Mouse (Mus musculus) MEL (cell line): ENCODE measurements at regions not wholly inside any gene's neighbourhood (a gene's known extent, or its start where the extent isn't known, plus 50 kb on each side); places are given as distances from the start of the nearest gene placed in this dataset.

Experiments
- DNase-seq: peaks from one replicate; pipeline ENCODE4 v3.0.0; 2011; ENCODE audit warnings: low read depth, low spot score
- H3K27ac ChIP-seq: 2 replicates; pipeline ENCODE4 v1.5.1; 2012; ENCODE audit warnings: low read depth, mild to moderate bottlenecking, control low read depth, low read length, moderate library complexity; ENCODE audit not compliant: control insufficient read depth
- H3K27me3 ChIP-seq, 2 experiments: fragments of 150-350 bp in 1 of 2; sonication (generic) in 1 of 2; 2 replicates each; pipeline ENCODE4 v1.6.1; 2012; ENCODE audit warnings: low read length in 2 of 2, mild to moderate bottlenecking in 2 of 2, improper control_type of control experiment in 1 of 2, moderate library complexity in 1 of 2; ENCODE audit not compliant: insufficient read depth in 2 of 2, control insufficient read depth in 1 of 2
- H3K36me3 ChIP-seq, 2 experiments: 2 replicates each; pipeline ENCODE4 v1.6.1; 2012 to 2014; ENCODE audit warnings: low read length in 2 of 2, improper control_type of control experiment in 1 of 2, inconsistent platforms in 1 of 2, mild to moderate bottlenecking in 1 of 2; ENCODE audit not compliant: insufficient read depth in 2 of 2, control insufficient read depth in 1 of 2
- H3K4me1 ChIP-seq, 2 experiments: fragments of 150-350 bp in 1 of 2; sonication (generic) in 1 of 2; 2 replicates each; pipeline ENCODE4 v1.6.1; 2012; ENCODE audit warnings: low read length in 2 of 2, improper control_type of control experiment in 1 of 2, mild to moderate bottlenecking in 1 of 2; ENCODE audit not compliant: insufficient read depth in 2 of 2, control insufficient read depth in 1 of 2
- H3K4me3 ChIP-seq, 2 experiments: fragments of 150-350 bp in 1 of 2; sonication (generic) in 1 of 2; 2 replicates each; pipeline ENCODE4 v1.5.1; 2012; ENCODE audit warnings: low read depth in 2 of 2, low read length in 2 of 2, mild to moderate bottlenecking in 2 of 2, moderate library complexity in 2 of 2, control low read depth in 1 of 2, improper control_type of control experiment in 1 of 2; ENCODE audit not compliant: control insufficient read depth in 1 of 2, insufficient read depth in 1 of 2
- H3K79me2 ChIP-seq: 2 replicates; pipeline ENCODE4 v1.6.1; 2012; ENCODE audit warnings: mild to moderate bottlenecking, low read length, moderate library complexity; ENCODE audit not compliant: control insufficient read depth, poor library complexity, insufficient read depth
- H3K9ac ChIP-seq: 2 replicates; pipeline ENCODE4 v1.6.1; 2012; ENCODE audit warnings: low read depth, mild to moderate bottlenecking, control low read depth, low read length, moderate library complexity; ENCODE audit not compliant: control insufficient read depth, poor library complexity, severe bottlenecking
- H3K9me3 ChIP-seq: fragments of 150-350 bp; sonication (generic); replicated peaks from 2 replicates; pipeline ENCODE4 v1.6.1; 2012; ENCODE audit warnings: mild to moderate bottlenecking, low read length, improper control_type of control experiment, moderate library complexity; ENCODE audit not compliant: insufficient read depth
- BHLHE40 ChIP-seq: IDR thresholded peaks from 2 replicates; pipeline ENCODE4 v1.6.1; 2012; ENCODE audit warnings: low read depth, mild to moderate bottlenecking, inconsistent platforms, low read length, improper control_type of control experiment, borderline replicate concordance
- CHD1 ChIP-seq: IDR thresholded peaks from 2 replicates; pipeline ENCODE4 v1.6.1; 2012; ENCODE audit warnings: low read depth, mild to moderate bottlenecking, inconsistent platforms, low read length, improper control_type of control experiment
- EP300 ChIP-seq, 2 experiments: IDR thresholded peaks; 2 replicates each; pipeline ENCODE4 v1.6.1; 2011; ENCODE audit warnings: improper control_type of control experiment in 2 of 2, low read length in 2 of 2, low read depth in 1 of 2, mild to moderate bottlenecking in 1 of 2
- ETS1 ChIP-seq: IDR thresholded peaks from 2 replicates; pipeline ENCODE4 v1.6.1; 2012; ENCODE audit warnings: low read depth, mild to moderate bottlenecking, inconsistent platforms, low read length, improper control_type of control experiment, moderate library complexity
- GABPA ChIP-seq: IDR thresholded peaks from 2 replicates; pipeline ENCODE4 v1.6.1; 2012; ENCODE audit warnings: low read depth, mild to moderate bottlenecking, inconsistent platforms, low read length, improper control_type of control experiment, moderate library complexity
- KAT2A ChIP-seq: conservative IDR thresholded peaks from 2 replicates; pipeline ENCODE4 v1.6.1; 2012; ENCODE audit warnings: low read depth, low read length, improper control_type of control experiment, inconsistent platforms
- MAFK ChIP-seq: IDR thresholded peaks from 2 replicates; pipeline ENCODE4 v1.6.1; 2011; ENCODE audit warnings: low read depth, mild to moderate bottlenecking, low read length, improper control_type of control experiment, borderline replicate concordance
- MAZ ChIP-seq: IDR thresholded peaks from 2 replicates; pipeline ENCODE4 v1.6.1; 2012; ENCODE audit warnings: low read depth, mild to moderate bottlenecking, inconsistent platforms, low read length, improper control_type of control experiment
- MEF2A ChIP-seq: IDR thresholded peaks from 2 replicates; pipeline ENCODE4 v1.6.1; 2014; ENCODE audit warnings: low read depth, mild to moderate bottlenecking, inconsistent platforms, low read length, improper control_type of control experiment; ENCODE audit not compliant: poor library complexity, insufficient replicate concordance, severe bottlenecking; ENCODE audit errors: extremely low read depth
- MYC ChIP-seq: IDR thresholded peaks from 2 replicates; pipeline ENCODE4 v1.6.1; 2011; ENCODE audit warnings: low read depth, mild to moderate bottlenecking, low read length, improper control_type of control experiment, moderate library complexity
- NELFE ChIP-seq: IDR thresholded peaks from 2 replicates; pipeline ENCODE4 v1.6.1; 2011; ENCODE audit warnings: low read depth, low read length, improper control_type of control experiment
- NRF1 ChIP-seq: IDR thresholded peaks from 2 replicates; pipeline ENCODE4 v1.6.1; 2014; ENCODE audit warnings: low read depth, mild to moderate bottlenecking, inconsistent platforms, low read length, improper control_type of control experiment, moderate library complexity; ENCODE audit not compliant: poor library complexity, insufficient read depth, severe bottlenecking
- POLR2A ChIP-seq, 2 experiments: IDR thresholded peaks; 2 replicates each; pipeline ENCODE4 v1.6.1; 2011 to 2012; ENCODE audit warnings: low read length in 2 of 2, mild to moderate bottlenecking in 2 of 2, control low read depth in 1 of 2, improper control_type of control experiment in 1 of 2, low read depth in 1 of 2, moderate library complexity in 1 of 2; ENCODE audit not compliant: control insufficient read depth in 1 of 2, insufficient read depth in 1 of 2, poor library complexity in 1 of 2
- RCOR1 ChIP-seq: IDR thresholded peaks from 2 replicates; pipeline ENCODE4 v1.6.1; 2012; ENCODE audit warnings: low read depth, mild to moderate bottlenecking, inconsistent platforms, low read length, improper control_type of control experiment
- SMC3 ChIP-seq: IDR thresholded peaks from 2 replicates; pipeline ENCODE4 v1.6.1; 2011; ENCODE audit warnings: low read depth, low read length, improper control_type of control experiment
- TAL1 ChIP-seq: IDR thresholded peaks from 2 replicates; pipeline ENCODE4 v1.6.1; 2012; ENCODE audit warnings: mild to moderate bottlenecking, inconsistent platforms, low read length, moderate library complexity, mixed read lengths
- TBP ChIP-seq: IDR thresholded peaks from 2 replicates; pipeline ENCODE4 v1.8.0; 2011; ENCODE audit warnings: low read depth, low read length, improper control_type of control experiment
- USF1 ChIP-seq: IDR thresholded peaks from 2 replicates; pipeline ENCODE4 v1.6.1; 2014; ENCODE audit warnings: low read depth, mild to moderate bottlenecking, inconsistent platforms, low read length, improper control_type of control experiment, moderate library complexity
- USF2 ChIP-seq, 2 experiments: IDR thresholded peaks; 2 replicates each; pipeline ENCODE4 v1.6.1; 2011 to 2012; ENCODE audit warnings: improper control_type of control experiment in 2 of 2, low read length in 2 of 2, borderline replicate concordance in 1 of 2, inconsistent platforms in 1 of 2, low read depth in 1 of 2, mild to moderate bottlenecking in 1 of 2; ENCODE audit not compliant: insufficient read depth in 1 of 2
- ZC3H11A ChIP-seq: IDR thresholded peaks from 2 replicates; pipeline ENCODE4 v1.6.1; 2012; ENCODE audit warnings: low read depth, mild to moderate bottlenecking, inconsistent platforms, low read length, improper control_type of control experiment
- ZMIZ1 ChIP-seq: IDR thresholded peaks from 2 replicates; pipeline ENCODE4 v1.6.1; 2012; ENCODE audit warnings: low read depth, mild to moderate bottlenecking, inconsistent platforms, low read length, improper control_type of control experiment, moderate library complexity

GRCm38 (mm10) chr8:26895867-26896266 lies 81.3 kb upstream of the Zfp703 start:
- no peaks in the 10 kb centered on the region for H3K27me3 ChIP-seq
- no peak for TF ChIP-seq NELFE
- no peak for TF ChIP-seq USF2 (IDR thresholded peaks at IDR 0.05; ENCODE audit: borderline replicate concordance in 1 of 2, insufficient read depth in 1 of 2, low read depth in 1 of 2, low read length in 2 of 2)
- TF ChIP-seq TBP, result no peak
- no peak for TF ChIP-seq KAT2A
- TF ChIP-seq NRF1, result no peak
- no peak for TF ChIP-seq MYC
- no peak for TF ChIP-seq ETS1
- no peak for TF ChIP-seq ZC3H11A
- TF ChIP-seq TAL1, result no peak
- no peak for TF ChIP-seq CHD1
- TF ChIP-seq MEF2A, result no peak
- TF ChIP-seq MAZ, result no peak
- TF ChIP-seq USF1, result no peak
- TF ChIP-seq, all 39 proteins: peak for 0

GRCm38 (mm10) chr8:26903289-26903688 lies 73.8 kb upstream of the Zfp703 start:
- no peaks in the 10 kb centered on the region for H3K4me1 ChIP-seq
- H3K36me3 ChIP-seq, result no peaks in the 10 kb centered on the region
- no peaks in the 10 kb centered on the region for H3K9me3 ChIP-seq
- H3K9ac ChIP-seq, result no peak overlapping the region
- H3K27ac ChIP-seq, result no peak overlapping the region
- no peak for DNase-seq
- no peak for TF ChIP-seq BHLHE40
- no peak for TF ChIP-seq KAT2A
- TF ChIP-seq NELFE, result no peak
- TF ChIP-seq EP300 (IDR thresholded peaks at IDR 0.05; ENCODE audit: low read depth in 1 of 2, low read length in 2 of 2), result no peak
- TF ChIP-seq CHD1, result no peak
- no peak for TF ChIP-seq MYC
- TF ChIP-seq ZMIZ1, result no peak
- TF ChIP-seq RCOR1, result no peak
- TF ChIP-seq NRF1, result no peak
- TF ChIP-seq ETS1, result no peak
- TF ChIP-seq GABPA, result no peak
- TF ChIP-seq TAL1, result no peak
- no peak for TF ChIP-seq POLR2A (IDR thresholded peaks at IDR 0.05; ENCODE audit: control insufficient read depth in 1 of 2, insufficient read depth in 1 of 2, low read depth in 1 of 2, low read length in 2 of 2, poor library complexity in 1 of 2)
- no peak for TF ChIP-seq SMC3
- no peak for TF ChIP-seq MAFK
- H3K79me2 ChIP-seq, result no peaks in the 10 kb centered on the region
- no peaks in the 10 kb centered on the region for H3K27me3 ChIP-seq
- H3K4me3 ChIP-seq, result no peak overlapping the region

More at GRCm38 (mm10) chr8:26895867-26896266, 81.3 kb upstream of the Zfp703 start:
- Histone ChIP-seq H3K27ac (no peak overlapping the region), H3K36me3 (no peaks in the 10 kb centered on the region), H3K79me2 (no peaks in the 10 kb centered on the region), H3K4me3 (no peak overlapping the region), H3K4me1 (no peaks in the 10 kb centered on the region), H3K9me3 (no peaks in the 10 kb centered on the region), H3K9ac (no peak overlapping the region)
- no peak for DNase-seq
